Mouse (Mus musculus): ENCODE measurements at regions not wholly inside any gene's neighbourhood (a gene's known extent, or its start where the extent isn't known, plus 50 kb on each side); places are given as distances from the start of the nearest gene placed in this dataset.
A peak's percentile ranks its signal among the peaks of the same experiment; 100 is the strongest.

DNA sequence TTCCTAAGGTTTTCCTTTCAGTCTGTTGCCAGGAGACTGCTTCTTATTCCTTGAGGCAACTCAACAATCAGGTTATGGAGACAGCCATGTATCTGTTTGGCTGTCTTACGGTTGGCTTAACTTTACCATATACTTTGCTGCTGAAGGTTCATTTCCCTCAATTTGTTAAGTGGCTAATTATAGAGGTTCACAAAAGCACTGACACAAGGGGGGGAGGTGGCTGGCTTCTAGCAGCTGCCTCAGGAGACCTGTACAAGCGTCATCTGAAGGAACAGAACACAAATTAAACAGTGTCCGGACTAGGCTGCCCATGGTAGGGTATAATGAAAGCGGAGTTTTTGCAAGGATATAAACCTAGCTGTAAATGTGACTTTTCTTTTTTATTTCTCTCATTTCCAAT is 305.0 kb upstream of the Rnf219 start:
- DNase-seq (ENCODE audit: low spot score in 2 of 2): no peak

DNA sequence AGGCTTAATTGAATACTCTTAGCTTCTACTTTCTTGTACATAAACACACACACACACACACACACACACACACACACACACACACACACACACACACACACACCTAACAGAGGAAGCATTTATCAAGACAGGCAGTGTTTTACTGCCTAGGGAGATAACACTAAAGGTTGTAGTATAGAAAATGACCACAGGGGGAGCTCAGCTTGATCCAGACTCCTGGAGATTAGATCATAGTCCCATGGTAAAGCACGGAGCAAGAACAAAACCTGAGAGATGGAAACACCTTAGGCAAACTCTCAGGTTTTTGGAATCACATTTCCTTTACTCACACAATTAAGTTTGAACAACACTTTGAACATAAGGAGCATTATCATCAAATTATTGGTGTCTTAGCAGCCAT is 302.5 kb upstream of the Rnf219 start:
- DNase-seq (ENCODE audit: low spot score in 2 of 2): no peak

DNA sequence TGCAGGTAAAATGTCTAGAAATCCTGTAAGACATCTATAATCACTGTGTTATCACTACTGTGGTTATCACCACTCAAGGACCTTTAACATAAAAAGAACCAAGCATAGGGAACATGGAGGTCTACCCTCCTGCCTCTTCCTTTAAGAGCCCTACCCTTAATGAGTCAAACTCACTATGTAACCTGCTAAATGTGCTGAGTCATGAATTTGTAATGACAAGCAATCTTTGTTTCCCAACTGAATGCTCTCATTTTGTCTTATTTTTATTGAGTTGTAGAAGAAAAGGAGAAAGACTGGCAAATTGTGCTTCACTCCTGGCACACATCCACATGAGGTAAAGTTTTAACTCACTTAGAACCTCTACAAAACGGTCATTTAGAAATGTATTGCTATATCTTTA is 301.8 kb upstream of the Rnf219 start:
- DNase-seq (ENCODE audit: low spot score in 2 of 2): no peak

DNA sequence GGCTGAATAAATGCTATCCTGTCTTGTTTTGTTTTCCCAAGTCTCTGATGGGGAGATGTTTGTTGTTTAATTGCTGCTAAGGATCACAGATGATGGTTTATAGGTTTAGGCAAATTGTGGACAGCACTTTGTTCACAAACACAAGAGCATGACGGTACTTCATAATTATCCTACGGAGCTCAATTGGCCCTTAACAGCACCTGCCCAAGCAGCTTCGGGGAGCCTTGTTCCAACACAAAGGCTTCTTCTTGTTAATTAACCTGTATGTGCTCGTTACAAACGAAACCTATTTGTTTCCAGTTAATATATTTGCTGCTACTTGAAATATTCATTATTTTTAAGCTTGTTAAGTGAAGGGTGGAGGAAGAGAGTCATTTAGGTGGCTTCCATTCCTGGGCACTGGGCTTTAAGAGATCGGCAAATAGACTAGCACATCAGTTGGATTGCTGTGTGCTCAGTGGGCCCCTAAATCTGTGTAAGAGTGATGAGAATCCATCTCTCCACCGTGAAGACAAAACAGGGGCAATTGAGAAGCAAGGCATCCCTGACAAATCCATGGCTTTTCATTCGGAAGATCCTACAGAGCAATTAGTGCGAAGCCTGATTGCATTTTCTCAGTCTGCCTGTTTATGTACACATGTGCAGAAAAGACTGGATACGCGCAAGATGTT is 299.6 kb upstream of the Rnf219 start:
- DNase-seq (ENCODE audit: low spot score in 2 of 2): no peak

DNA sequence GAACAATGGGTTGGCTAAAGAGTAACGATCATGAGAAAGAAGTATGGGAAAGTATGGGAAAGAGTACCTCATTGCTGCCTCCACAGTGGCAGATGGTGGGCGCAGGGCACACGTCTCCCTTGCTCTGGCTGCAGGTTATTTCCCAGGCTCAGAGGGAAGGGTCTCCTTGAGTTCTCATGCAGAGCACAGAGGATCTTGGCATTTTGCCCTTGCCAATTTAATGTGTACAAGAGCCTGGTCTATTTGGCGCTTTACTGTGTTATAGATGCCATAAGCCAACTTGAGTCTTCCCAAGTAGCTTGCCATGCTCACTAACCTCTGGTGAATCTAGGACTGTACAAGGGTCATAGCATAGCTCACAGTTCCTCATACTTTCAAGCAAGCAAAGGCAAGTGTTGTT is 296.7 kb upstream of the Rnf219 start:
- no peak for DNase-seq (ENCODE audit: low spot score in 2 of 2)

DNA sequence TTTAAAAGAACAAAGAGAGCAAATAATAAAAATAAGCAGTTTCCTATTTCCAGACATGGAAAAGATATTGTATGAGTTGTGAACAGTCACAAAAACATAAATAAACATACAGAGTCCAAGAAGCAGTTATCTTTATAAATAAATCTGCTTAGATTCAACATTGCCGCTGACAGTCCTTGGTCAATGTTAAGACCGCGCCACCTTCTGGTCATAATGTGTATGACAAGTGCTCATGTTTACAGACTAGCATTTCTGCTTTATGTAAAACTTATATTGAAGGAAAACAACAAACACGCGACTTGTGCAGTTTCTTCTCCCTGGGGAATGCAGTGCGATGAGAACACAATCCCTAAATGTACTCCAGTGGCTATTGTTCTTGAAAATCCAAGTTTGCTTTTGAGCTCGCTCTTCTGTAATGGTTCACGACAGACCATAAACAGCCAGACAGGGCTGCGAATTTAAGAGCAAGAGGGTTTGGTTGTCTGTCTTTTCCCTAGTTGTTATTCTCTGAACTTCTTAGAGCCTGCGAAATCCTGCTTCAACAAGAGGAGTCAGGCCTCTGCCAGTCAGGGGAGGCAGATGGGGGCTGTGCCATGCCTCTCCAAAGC is 291.6 kb upstream of the Rnf219 start:
- peak in 1 of 2 experiments; percentile 77 for DNase-seq (ENCODE audit: low spot score in 2 of 2)

DNA sequence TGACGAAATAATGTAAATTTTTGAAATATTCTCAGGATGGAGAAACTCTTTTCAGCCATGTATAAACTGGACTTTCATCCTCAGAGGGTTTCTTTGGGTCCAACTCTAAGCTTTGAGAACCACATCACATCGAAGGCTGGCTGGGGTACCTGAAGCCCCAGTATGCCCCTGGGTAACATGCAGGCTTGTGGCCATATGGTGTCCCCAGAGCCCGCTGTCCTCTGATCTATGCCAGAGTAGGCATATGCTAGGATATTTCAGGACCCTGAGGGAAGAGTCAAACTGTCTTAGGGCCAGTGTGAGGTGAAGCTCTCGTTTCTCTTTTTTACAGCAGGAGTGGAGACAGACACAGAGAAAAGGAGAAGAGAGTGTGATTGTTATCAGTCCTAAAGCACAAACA is 289.6 kb upstream of the Rnf219 start:
- no peak for DNase-seq (ENCODE audit: low spot score in 2 of 2)

DNA sequence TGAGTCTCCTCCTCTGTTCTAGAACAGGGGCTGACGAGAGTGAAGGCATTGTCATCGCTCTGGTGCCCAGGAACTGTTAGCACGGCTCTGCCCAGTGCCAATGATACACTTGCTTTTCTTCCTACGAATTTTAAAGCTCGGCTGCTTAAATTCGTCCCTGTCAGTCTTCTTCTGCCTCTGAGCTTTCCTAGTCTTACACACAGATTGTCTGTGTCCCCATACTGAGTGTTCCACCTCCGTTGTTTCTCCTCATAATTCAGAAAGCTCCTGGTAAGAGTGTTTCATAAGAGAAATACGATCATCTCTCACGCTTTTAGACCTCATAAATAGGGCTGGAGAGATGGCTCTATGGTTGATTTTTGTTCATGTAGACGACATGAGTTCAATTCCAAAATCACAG is 282.9 kb upstream of the Rnf219 start:
- no peak for DNase-seq (ENCODE audit: low spot score in 2 of 2)

DNA sequence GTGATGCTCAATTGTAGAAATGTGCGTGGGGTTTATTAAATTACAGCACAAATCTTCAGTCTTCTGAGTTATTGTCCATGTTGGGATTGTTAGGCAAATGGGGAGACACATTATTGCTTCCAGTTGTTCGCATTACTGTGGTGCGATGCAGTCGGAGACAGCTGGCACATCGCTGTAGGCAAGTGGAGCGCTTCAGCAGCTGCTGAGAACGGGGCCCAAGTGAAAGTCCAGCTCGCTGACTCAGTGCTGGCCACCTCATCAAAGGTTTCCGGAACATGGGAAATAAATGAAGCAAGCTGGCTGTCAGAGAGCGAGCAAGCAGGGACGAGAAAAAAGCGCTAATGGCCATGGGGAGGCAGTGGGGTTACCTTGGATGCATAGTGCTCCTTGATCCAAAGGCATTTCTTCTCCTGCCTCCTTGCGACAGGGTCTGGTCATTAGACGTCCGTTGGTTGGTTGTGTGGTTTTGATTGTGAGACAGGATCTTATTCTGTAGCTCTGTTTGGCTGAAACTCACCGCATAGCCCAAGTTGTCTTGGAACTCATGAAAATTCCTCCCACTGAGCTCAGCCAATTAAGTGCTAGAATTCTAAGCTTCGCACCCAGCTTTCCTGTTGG is 274.0 kb upstream of the Rnf219 start:
- no peak for DNase-seq (ENCODE audit: low spot score in 2 of 2)

DNA sequence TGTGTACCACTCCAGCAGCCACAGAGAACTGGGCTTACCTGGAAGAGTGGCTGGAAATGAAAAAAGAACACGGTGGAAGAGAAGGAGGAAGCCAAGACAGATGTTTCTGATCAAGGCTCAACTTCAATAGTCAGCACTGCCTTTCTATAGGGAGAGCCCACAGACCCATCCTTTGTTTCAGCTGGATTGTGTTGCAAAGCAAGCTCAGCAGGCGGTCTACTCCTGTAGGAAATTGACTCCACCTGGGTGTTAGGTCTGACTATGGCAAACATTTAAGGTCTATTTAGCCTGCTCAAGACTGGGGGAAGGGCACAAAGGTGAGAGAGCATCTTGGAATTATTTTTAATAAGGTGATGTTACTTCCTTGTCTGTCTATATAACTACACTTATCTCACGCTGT is 266.9 kb upstream of the Rnf219 start:
- no peak for DNase-seq (ENCODE audit: low spot score in 2 of 2)

DNA sequence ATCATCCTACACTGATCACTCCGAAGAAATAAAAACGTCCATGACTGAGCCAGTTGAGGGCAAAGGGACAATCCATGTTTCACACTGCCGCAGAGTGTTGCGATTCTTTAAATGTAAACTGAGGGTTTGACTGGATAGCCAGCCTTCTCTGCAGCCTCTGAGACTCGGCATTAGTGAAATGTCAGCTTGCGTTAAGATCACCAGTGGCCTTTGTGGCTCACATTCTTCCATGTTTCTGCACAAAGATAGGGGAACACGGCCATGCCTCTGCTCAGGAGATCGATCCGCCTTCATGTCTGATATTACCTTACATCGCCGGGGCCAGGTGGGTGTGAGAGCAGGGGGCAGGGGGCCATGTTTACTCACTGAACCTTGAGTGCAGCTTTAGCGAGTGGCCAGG is 262.6 kb upstream of the Rnf219 start:
- no peak for DNase-seq (ENCODE audit: low spot score in 2 of 2)

DNA sequence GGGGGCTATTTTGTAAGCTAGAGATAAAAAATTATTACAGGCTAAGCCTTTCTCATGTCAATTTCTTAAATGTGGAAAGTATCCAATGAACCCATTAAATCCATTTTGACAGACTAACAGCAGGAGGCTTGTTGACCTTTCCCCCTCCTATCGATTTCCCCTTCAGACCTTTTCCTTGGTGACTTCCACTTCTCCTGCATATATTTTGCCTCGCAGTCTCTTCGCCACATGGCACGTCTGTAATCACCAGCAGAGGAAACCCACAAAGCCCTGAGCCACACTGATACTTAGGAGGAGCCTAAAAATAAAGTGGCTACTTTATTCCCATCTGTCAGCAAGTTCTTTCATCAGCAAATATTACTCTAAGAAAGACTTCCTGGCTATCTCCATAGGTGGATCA is 247.5 kb upstream of the Rnf219 start:
- no peak for DNase-seq (ENCODE audit: low spot score in 2 of 2)

DNA sequence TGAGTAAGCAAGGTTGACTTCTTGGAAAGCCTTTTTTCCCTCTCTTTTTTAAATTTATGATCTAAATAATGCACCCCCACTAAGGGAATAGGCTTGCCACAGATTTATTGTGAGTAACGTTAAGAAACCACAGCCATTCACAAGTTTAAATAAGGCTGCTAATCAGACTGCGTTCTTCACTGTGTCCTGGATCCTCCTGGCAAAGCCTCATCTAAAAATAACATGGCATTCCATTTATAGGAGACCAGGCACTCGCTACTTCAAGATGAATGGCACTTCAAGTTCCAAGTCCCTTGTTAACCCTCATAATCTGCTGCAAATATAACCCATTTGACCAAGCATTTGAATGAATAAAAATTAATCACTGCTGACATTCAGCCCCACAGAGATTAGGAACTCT is 211.8 kb upstream of the Rnf219 start:
- DNase-seq (ENCODE audit: low spot score in 2 of 2): no peak

DNA sequence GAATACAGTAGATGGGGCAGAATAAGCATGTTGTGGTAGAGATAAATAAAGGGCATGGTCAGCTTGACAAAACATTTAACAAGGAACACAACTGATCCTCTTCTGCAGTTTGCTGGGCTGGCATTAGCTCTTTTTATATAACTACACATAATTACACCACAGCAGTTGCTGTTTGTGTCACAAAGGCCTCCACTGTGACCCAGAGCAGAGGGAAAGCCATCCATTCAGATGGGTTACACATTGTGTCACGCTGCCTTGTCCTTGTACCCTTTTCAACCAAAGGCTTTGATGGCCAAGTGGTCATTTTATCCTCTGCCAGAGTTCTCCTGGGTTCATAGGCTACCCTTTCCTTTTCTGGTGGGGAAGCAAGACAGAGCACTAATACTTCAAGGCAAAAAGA is 209.6 kb upstream of the Rnf219 start:
- DNase-seq (ENCODE audit: low spot score in 2 of 2): no peak

DNA sequence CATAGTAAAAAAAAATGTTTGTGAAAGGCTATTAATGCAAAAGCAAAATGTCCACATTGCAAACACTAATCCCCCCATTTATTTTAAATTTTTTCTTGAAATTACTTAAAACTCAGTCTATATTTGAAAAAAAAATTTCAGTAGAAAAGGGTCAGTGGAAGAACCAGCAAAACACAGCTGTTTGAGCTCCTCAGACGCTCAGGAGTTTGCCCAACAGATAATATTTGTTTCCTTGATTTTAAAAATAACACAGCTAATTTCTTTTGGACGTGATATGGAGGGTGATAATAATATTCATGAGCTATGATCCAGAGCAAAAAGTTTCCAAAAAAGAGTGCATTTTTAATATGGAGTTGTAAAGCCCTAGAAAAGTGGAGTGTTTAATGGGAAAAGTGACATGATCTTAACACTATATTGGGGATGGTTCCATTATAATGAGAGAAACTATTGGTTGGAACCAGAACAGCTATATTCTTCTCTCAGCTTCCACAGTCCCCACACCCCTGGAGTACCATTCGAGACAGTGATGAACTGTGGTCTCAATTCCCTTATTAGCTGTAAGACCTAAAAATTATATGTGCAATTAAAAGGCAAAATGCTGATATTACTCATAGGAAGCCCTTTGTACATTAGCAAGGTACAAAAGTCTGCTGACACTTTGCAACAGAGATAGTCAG is 209.0 kb upstream of the Rnf219 start:
- no peak for DNase-seq (ENCODE audit: low spot score in 2 of 2)

DNA sequence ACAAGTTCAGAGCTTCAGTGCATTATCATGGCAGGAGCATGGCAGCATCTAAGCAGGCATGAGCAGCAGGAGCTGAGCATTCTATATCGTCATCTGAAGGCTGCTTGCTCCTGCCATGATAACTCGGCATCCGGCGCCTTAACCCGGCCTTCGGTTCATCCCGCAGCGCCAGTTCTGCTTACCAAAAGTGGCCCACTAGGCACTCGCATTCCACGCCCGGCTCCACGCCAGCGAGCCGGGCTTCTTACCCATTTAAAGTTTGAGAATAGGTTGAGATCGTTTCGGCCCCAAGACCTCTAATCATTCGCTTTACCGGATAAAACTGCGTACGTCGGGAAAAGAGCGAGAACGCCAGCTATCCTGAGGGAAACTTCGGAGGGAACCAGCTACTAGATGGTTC is 193.2 kb upstream of the Rnf219 start:
- peak; percentile 77 to 86 for DNase-seq (ENCODE audit: low spot score in 2 of 2)

DNA sequence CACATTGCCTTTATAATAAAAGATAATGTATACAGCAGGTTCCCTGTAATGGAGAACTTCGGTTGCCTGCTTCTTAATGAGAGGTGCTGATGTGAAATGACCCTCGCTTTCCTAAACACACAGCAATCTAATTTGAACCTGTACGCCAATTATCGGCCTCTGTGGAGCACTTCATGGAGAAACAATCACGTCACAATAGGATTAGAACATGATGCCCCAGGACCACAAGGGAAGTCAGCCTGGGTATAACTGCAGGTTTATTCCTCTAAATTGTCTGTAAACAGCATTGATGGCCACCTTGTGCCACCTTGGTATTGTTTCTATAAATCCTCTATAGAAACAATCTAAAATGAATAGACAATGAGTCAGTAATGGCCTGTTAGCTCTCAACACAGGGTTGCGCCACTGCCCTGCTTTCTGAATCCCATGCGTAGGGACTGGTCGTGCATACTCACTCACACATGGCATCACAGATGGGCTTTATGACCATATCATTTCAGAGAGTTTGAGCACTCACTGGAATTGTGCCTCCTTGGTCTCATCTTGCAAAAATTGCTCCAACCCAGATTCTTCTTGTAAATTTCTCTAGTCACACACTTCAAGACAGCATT is 179.9 kb upstream of the Rnf219 start:
- DNase-seq (ENCODE audit: low spot score in 2 of 2): no peak

DNA sequence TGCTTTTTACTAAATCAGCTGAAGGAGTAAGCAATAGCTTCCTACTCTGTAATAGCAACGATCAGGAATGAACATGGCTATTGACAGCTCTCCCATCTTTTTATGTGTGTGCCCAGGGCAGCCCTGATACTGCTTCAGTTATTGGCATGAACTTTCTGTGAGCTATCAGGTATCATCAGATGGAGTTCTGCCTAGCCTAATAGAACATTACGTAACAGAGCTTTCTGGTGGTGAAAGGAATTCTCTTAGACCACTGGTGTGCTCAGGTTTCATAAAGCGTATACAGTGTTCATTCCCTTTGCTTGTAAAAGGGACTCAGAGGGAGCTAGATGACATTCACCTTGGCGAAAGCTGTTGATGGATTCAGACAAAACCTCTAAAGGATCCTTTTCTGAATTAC is 176.5 kb upstream of the Rnf219 start:
- DNase-seq (ENCODE audit: low spot score in 2 of 2): no peak

DNA sequence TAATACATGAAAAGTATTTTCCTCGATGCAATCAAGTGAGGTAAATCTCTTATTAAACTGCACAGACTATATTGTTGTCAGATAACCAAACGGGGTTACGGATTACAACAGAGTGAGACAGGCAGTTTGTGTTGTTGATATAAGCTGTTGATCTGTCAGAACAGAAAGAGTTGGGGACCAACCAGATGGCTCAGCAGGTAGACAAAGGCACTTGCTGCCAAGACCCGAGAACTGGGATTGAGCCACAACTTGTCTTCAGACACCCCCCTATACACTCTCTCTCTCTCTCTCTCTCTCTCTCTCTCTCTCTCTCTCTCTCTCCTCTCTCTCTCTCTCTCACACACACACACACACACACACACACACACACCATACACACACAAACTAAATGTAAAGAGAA is 172.7 kb upstream of the Rnf219 start:
- no peak for DNase-seq (ENCODE audit: low spot score in 2 of 2)

DNA sequence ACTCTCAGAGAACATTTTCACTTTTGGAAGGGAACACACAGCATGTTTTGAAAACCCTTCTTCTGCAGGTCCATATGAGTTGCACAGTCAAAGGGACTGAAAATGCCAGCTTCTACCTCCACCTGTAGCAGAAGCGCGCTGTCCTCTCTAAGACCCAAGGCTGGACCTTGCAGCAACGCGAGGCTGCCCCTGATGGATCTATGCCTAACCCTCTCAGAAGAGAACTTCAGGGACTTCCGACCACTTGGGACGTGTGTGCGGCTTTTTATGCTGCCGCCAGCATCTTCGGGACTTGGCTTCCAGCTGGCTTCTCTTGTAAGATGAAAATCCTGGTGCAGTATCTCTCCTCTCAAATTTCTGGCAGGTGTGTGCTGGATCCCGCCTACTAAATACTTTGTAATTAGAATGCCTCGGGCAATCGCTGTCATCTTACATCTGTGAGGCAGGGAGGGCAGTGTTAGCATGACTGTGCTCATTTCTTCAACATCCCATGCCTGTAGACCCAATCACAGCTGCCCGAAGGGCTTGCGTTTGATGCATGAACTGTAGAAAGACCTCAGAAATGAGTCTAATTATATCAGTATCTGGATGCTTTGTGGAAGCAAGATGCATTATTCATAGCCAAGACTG is 171.8 kb upstream of the Rnf219 start:
- DNase-seq (ENCODE audit: low spot score in 2 of 2): no peak

DNA sequence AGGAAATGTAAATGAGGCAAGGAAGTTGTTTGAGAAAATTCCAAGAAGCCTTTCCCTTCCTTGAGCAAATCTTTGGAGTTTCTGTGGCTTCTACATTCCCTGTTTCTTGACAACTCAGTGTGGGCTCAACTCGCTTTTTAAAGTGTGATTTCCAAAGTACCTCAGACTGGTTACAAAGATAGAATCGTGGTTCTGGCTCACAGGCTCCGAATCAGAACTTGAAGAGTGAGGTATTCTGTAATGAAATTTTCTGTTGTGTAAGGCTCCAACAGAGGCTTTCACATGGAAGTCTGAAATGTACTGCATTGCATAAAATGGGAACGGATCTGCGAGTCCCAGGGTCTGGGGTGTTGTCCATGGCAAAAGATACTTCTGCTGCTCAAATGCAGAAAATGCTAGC is 170.2 kb upstream of the Rnf219 start:
- DNase-seq (ENCODE audit: low spot score in 2 of 2): no peak

DNA sequence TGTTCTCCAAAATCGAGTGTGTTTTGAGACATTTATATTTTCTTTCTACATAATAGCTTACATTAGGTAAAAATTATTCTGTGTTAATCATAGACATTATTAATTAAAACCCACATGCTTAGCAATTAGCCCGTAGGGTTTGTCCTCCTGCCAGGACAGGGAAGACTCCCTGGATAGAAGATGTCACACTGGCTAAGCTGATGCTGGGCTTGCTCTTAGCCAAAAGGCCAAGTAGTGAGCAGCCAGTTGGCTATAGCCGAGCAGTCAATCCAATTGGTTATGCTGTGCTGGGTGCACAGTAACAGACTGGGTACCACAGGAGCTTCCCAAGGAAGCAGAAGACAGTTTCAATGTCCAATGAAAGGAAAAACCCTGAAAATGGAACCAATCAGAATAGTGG is 166.0 kb upstream of the Rnf219 start:
- no peak for DNase-seq (ENCODE audit: low spot score in 2 of 2)
